Mouse (Mus musculus): ENCODE data around the gene Por.

DNA sequence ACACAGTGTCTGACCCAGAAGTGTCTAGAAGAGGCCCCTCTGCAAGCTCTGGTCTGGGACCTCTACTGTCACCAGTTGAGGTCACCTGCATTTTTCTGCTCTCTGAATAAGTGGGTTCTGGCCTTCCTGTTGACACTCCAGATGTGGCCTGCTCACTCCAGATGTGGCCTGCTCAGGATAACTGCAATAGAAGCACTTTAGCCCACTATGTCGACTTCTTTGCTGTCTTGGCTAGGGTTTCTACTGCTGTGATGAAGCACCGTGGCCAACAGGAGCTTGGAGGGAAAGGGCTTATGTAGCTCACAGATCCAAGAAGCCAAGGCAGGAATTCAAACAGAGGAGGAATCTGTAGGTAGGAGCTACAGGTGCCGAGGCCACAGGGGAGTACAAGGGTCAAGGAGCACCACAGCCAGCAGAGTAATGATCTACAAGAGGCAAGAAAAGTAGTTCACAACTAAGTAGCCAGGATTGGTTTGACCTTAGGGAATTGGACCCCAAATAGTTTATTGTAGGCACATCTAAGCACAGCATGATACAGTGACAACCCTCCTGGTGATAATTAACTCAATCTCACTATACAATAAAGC, 53.4 kb downstream of the Por start:
- no peak for TF ChIP-seq CTCF (IDR thresholded peaks at IDR 0.05)
- TF ChIP-seq EP300 (IDR thresholded peaks at IDR 0.05; ENCODE audit: insufficient read depth, low read depth, low read length) = no peak
